Mouse (Mus musculus): ENCODE measurements at regions not wholly inside any gene's neighbourhood (a gene's known extent, or its start where the extent isn't known, plus 50 kb on each side); places are given as distances from the start of the nearest gene placed in this dataset.
A peak's percentile ranks its signal among the peaks of the same experiment; 100 is the strongest.

DNA sequence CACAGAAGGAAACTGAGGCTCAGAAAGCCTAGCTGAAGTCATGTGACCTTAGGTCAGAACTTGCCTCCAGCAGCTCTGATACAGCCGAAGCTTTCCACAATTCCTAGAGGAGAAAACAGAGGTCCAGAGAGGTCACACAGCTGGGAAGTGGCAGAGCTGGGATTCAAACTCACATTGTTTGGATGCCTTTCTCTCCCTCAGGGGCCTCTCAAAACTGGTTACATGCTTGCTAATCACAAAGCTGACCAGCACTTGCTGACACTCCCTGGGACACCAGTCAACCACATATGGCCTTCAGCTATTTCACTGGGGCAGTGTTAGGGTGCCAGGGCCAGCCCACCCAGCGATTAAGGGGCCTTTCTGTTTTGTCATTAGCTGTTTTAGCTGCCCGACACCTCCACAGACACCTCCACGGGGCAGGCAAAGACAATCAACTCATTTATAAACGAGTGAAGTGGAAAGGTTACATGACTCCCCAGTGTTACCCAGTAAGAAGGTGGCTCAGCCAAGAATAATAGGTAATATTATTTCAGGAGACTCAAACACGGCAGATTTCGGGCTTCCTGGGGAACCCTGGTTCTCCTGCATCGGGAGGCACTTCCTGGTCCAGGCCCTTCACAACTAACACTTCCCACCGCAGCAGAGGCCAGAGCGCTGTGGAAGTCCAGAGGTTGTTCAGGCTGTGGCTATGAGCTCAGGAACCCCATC lies 71.4 kb downstream of the 2410131K14Rik start:
- peak; percentile 69 for DNase-seq (ENCODE audit: low read depth)

DNA sequence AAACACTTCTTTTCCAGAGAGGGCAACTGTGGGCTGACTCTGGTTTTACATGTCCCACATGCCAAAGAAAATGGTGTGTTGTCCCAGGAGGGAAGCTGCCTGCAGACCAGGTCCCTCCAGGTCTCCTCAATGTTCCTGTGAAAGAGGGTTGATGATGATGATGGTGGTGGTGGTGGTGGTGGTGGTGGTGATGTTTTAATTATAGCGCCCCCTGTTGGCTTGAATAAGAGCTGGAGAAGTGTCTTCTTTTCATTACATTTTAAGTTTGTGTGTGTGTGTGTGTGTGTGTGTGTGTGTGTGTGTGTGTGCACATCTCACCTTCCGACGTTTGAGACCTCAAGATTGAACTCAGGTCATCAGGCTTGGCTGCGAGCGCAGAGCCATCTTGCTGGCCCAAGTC lies 73.0 kb downstream of the 2410131K14Rik start:
- DNase-seq (ENCODE audit: low read depth) = no peak

DNA sequence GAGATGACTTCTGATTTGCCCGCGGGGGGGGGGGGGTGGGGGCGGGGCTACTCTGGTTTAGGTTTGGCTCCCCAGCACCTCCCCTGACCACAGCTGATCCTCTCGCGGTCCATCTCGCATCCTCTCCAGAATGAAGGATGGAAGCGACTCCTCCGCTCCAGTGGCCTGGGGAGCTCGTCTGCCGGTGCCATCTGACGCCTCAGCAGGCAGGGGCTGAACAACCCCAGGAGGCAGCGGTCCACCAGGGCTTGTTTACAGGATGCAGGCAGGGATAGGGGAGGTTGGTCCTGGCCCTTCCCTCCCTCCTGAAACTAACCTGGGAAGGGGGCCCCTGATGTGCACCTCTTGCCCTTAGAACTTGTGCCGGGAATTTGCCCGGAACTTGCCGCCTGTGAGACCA lies 73.9 kb downstream of the 2410131K14Rik start:
- DNase-seq (ENCODE audit: low read depth) = no peak

DNA sequence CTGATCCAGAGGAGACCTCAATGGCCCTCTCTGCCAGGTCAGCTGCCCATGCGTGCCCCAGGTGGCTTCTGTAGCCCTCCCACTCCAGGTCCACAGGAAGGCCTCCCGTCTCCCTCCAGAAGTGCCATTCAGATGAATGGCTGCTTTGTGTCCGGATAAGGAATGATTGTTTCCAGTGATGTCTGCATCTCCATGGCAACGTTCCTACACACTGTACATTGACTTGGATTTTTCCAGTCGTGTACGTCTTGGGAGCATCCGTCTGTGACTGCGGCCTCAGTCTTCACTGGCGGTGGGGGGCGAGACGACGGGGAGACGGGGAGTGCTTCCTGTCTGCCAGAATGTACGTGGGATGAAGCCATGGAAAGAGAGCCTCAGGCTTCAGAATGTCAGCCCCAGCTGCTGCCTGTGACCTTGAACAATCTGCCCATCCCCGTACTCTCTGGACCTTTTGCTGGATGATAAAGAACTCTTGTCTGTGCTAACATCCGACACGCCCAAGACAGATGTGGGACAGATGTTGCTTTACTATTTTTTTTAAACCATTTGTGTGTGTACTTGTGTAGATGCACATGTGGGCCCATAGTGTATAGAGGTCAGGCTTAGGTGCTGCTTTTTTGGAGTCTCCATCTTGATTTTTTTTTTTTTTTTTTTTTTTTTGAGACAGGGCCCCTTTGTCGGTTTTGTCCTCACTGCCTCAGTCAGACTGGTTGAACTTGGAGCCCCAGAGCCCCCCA lies 76.9 kb downstream of the 2410131K14Rik start:
- peak; percentile 55 for DNase-seq (ENCODE audit: low read depth)

DNA sequence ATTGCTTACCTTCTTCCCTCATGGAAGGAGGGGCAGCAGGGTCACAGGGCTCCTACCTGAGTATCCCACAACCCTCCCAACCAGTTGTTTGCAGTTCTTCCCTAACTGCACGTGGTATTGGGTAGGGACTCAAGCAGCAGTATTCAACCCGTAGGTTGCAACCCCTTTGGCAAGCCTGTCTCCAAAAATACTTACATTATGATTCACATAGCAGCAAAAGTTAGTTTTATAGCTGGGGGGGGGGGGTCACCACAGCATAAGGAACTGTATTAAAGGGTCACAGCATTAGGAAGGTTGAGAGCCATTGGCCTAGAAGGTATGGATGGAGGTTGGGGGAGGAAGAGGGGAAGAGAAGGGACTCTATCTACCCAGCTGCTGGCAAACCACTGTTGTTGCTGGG lies 78.1 kb downstream of the 2410131K14Rik start:
- peak; percentile 75 for DNase-seq (ENCODE audit: low read depth)

DNA sequence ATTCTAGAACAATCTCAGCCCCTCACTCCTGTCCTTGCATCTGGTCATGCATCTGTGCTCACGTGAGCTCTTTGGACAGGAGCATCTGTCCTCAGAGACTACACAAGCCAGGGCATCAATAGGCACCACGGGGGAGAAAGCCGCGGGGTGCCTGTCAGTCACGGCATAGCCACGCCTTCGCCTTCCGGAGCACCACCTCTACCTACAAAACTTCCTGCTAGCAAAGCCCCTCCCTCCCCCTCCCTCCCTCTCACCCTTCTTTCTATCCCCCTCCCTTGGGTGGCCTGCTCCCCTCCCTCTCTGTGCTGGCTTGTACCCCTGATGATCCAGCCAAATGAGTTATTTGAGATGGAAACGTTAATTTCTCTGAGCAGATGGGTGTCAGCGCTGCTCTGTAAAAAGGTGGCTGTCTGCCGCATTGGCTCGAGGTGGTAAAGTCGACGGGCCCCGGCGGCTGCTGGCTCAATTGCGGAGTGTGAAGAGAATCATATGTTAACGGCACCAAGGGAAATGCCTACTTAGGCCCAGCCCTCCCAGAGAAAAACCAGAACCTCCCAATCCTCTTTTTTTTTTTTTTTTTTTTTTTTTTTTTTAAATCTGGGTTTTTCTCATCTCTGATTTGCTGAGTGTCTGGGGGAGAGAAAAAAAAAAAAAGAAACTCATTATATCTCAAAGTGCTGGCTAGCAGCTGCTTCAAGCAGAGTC lies 82.0 kb downstream of the 2410131K14Rik start:
- DNase-seq (ENCODE audit: low read depth) = peak; percentile 87

DNA sequence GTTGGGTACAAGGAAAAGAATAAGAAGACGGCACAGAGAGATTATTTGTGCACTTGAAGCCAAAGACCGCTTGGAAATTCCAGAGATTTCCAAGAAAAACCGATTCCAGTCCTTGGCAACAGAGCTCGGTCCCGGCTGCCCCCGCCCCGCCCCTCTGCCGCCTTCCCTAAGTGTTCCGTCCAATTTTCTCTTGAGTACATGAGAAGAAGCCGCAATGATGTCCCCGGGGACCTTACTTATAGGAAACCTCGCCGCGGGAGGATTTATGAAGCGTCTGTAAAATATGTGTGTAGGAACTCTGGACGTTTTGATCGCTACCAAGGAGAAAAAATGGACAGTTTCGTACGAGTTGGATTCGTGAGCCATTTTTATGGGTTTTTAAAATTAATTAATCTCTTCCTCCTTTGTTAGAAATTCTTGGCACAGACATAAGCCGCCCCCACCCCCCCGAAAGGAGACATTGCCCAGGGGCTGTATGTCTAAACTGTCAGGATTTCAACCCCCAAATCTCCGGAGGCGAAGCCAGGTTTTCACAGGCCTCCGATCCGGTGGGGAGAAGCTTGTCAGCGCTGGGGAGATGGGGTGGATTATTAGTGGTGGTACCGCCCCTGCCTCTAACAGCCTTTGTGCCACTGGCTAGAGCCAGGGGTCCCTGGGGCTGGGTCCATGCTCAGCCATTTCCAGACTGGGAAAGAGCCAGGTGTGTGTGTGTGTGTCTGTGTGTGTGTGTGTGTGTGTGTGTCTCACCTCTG lies 83.1 kb downstream of the 2410131K14Rik start:
- peak; percentile 97 for DNase-seq (ENCODE audit: low read depth)

DNA sequence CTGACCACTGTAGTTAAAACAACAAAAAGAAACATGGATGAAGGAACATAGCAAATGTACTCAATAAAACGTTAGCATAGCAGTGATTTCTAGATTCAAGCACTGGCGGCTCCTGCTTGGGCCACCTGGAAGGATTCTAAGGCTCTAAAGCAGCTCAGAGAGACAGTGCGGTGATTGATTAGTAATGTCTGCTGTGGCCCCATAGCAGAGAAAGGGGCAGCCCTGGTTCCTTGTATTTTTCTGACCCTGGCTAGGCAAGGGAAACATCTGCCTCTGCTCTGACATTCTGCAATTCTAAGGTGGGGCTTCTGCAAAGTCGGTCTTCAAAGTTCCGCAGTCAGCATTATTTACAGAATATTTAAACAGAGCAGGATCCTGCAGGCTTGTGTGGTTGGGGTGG lies 84.1 kb downstream of the 2410131K14Rik start:
- DNase-seq (ENCODE audit: low read depth) = peak; percentile 56

DNA sequence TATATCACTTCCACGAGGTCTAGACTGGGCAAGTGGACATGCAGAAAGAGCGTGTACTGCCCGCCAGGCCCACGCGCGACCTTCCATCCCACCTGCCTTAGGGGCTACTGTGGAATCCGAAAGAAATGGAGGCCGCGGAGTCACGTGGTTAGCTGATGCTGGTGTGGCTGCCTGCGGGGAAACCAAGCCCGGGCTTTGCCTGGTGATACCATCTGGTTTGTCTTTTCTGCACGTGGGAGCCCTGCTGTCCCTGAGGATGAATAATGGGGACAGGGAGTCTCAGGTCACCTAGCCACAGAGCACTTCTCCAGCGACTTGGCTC lies 86.2 kb downstream of the 2410131K14Rik start:
- no peak for DNase-seq (ENCODE audit: low read depth)

DNA sequence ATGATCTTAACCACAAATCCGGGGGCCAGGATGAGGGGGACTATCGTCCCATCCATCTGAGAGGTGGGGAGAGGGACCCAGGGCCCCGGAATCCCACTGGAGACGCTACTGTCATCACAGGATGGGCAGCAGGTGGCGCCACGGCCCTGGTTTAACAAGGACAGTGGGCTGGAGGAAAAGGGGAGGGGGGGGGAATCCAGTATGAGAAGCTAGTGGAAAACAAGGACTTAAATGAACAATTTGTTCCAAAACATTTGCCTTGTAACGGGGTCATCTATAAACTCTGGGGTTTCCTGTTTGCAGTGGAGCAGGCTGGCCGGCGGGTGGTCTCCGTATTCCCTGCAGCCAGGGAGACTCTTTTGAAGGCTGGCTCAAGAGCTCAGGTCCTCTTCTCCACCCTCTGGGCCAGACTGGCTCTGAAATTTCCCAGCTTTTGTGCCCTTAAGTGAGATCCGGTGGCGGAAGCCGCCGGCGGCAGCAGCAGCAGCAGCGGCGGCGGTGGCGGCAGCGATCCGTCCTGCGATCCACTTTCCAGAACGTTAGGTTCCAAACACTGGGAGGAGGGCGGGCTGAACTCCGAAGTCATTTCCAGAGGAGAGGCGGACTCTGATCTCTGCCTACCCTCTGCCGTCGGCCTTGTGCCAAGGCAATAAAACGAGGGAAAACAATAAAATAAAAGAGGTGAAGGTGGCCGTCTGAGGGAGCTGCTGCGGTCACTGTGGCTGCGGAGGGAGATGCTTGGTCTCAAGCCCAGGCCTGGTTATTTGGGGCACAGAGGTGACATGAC lies 86.8 kb downstream of the 2410131K14Rik start:
- peak; percentile 87 for DNase-seq (ENCODE audit: low read depth)

DNA sequence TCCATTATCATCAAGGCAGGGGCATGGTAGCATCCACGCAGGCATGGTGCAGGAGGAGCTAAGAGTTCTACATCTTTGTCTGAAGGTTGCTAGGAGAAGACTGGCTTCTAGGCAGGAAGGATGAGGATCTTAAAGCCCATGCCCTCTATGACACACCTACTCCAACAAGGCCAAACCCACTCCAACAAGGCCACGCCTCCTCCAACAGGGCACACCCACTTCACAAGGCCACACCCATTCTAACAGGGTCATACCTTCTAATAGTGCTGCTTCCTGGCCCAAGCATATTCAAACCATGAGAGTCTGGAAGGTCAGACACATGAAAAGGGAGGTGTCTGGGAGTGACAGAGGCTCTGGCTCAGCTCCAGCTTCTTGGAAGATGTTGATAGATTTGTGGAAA lies 89.0 kb downstream of the 2410131K14Rik start:
- DNase-seq (ENCODE audit: low read depth) = no peak

DNA sequence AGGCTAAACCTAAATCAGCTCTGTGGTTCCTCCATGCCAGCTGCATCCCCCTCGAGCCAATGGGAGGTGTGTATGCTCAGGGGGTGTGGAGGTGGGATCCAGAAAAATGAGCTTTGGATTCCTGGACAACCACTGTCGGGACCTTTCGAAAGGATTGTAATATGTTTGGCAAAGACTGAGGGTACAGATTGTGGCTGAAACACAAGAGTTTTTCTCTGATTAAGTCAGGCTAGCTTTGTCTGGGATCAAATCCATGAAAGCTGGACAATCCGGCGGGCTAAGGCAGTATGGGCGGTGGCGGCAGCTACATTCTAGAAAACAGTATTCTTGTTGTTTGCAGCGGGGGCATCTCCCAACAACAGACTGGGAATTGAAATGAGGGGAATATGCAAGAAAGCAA lies 93.2 kb downstream of the 2410131K14Rik start:
- peak; percentile 72 for DNase-seq (ENCODE audit: low read depth)

DNA sequence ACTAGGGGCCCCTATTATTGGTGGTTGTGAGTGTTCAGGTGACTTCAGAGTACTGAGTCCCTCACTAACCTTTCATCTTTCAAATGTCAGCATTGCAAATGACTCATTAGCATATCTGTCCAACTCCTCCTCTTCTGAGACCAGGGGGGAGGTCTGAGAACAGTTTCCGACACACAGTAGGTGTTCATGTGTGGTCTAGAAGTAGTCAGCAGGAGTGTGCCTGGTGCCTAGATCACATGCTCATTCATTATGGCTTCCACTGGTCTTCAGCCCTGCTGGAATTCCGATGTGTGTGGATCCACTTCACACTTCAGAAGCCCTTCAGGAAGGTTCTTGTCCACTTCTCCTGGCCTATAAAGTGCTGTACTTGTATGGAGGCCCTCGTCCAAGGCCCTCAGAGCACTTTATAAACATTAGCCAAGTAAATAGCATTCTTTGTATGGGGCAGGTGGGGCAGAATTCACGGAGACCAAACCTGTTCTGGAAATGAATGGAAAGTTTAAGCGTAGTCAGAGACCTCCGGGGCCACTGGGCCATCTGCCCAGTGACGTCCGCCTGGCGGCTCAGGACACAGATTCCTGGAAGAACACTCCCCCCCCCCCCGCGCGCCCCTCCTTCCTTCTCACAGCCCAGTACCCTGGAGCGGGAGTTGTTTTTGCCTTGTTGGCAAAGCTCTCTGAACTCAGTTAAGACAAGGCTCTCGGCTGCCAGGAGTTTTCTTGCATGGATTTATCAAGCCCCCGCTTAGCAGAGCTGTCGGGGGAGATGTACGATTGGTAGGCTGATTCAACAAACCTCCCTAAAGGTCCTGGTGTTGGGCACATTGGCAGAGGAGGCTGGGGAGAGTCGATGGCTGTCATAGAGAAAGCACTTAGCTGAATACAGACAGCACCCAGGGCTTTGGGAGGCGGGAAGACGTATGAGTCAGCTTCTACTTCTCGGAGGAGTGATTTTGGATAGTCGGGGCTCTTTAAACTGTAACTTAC lies 94.9 kb downstream of the 2410131K14Rik start:
- DNase-seq (ENCODE audit: low read depth) = peak; percentile 98

DNA sequence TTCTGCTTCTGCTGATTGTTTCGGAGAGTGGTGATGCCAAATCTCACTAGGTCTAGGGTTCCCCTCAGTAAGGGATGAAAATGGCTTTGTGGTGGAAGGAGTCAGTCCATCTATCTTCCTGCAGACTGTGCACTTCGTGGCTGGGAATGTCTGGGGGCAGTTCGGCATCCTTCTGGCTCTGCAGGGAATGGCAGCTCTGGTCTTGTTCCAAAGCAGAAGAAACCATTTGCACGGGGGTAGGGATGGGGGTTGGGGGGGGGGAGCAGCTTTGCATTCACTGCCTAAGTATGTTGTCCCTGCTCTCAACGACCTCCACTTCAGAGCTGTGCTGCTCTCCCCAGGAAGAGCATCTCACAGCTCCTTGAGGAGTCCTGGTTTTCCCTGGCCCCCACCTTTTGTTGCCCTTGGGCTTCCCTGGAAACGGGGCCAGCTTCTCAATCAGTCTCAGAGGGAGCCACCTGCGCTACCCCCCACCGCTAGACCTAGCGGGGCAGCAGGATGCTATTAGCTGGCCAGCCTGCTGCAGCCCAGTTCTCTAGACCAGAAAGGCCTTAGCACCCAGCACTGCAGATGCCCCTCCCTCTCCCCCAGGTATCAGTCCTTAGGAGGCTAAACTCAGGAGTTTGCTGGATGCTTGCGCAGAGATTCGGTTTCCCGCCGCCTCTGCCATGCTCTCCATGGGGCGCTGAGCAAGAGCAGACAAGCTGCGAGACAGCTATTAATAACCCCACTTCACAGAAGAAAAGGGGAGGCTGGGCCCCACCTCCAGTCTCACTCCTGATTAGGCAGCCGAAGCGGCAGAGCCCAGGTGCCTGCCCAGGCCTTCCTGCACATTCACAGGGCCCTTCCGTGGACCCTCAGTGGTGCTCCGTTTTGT lies 98.7 kb downstream of the 2410131K14Rik start:
- no peak for DNase-seq (ENCODE audit: low read depth)

DNA sequence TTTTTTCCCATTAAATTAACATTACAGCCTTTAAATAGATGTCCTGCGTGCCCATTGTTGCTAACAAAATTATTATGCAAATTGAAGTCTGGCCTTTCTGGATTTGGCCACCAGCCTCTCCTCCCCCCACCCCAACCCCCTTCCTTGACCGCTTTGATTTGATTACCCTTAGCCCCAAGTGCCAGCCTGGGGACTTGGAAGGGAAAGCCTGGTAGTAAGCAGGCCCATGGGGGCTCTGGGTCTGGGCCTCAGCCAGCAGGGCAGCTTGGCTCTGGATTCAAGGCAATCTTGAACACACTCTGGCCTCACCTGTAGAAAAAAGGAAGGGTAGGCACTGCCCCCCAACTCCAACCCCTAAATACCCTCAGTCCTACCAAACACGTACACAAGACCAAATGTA lies 100.2 kb downstream of the 2410131K14Rik start:
- no peak for DNase-seq (ENCODE audit: low read depth)

DNA sequence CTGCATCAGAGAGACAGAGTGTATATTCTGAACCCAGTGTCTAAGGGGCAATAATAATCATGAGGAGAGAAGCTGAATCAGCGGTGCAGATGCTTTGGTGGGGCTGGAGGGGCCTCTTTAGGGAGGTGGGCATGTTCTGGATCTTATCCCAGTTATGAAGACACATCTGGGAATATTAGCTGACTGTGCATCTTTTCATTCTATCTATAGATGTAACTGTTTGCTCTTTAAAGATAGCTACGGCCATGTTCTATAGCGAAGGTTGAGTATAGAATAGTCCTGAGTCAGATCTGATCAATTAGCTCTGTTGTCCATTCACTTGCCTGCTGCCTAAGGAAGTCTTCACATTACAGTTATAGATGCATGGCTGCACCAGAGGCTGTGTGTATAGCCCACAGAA lies 104.0 kb downstream of the 2410131K14Rik start:
- no peak for DNase-seq (ENCODE audit: low read depth)

DNA sequence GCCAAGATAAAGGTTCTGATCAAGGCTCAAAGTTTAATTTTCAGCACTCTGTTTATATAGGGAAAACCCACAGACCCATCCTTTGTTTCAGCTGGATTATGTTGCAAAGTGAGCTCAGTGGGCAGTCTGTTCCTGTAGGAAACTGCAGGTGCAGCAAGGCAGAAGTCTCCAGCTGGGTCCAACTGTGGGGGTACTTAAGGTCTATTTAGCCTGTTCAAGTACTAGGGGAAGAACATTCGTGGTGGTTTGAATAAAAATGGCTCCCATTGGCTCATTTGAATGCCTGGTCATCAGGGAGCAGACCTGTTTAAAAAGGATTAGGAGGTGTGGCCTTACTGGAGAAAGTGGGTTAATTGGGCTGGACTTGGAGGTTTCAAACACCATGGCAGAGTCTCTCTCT lies 106.3 kb downstream of the 2410131K14Rik start:
- DNase-seq (ENCODE audit: low read depth) = no peak

DNA sequence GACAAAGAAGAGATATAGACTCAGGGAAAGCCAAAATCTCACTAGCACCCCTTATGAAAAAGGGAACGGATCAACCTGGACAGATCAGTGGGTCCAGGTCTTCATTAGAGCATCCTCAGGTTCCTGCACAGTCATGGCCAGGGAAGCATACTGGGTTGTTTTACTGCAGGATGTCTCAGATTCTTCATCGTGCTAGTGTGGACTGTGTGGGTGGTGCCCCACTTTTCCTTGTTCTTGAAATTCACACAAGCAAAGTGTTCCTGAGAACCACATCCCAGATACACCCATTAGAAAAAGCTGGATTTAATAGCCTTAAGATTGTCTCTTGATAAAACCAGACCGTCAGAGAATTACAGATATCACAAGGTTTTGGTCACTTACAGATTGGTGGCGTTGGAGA lies 107.1 kb downstream of the 2410131K14Rik start:
- no peak for DNase-seq (ENCODE audit: low read depth)

DNA sequence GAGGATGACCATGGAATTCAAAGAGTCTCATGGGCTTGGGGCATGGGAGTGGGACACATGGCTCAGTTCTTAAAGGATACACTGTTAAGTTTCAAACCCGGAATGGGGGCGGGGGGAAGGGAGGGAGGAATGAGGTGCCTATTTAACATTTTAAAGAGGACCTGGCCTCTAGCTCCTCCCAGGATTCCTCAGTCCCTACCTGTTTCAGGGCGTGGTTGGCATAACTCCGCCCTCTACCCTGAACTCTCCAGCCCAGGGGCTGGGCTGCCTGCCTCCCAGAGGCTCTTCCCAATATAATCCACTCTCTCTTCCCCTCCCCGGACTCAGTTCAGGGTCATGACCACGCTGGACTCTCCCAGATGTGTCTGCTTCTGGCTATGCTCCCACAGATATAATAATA lies 108.0 kb downstream of the 2410131K14Rik start:
- DNase-seq (ENCODE audit: low read depth) = peak; percentile 50
